Mouse (Mus musculus) left cerebral cortex, postnatal 10 days (tissue): ENCODE measurements at regions not wholly inside any gene's neighbourhood (a gene's known extent, or its start where the extent isn't known, plus 50 kb on each side); places are given as distances from the start of the nearest gene placed in this dataset.
"Not testable (repeated sequence)": the region's sequence is repeated elsewhere in the genome, so short reads cannot be mapped to it uniquely, and the experiment has no call there.

Source experiments
- DNase-seq, 2 experiments: peaks; one replicate each; pipeline ENCODE4 v3.0.0; 2021 to 2022; ENCODE audit warnings: low spot score in 2 of 2, mixed read lengths in 1 of 2; ENCODE audit errors: extremely low spot score in 1 of 2
- intact Hi-C: fragments of 180-260 bp; cut with DNase I; formaldehyde crosslinking; loops from one replicate; pipeline ENCODE4 v1.15.1; 2025

DNA sequence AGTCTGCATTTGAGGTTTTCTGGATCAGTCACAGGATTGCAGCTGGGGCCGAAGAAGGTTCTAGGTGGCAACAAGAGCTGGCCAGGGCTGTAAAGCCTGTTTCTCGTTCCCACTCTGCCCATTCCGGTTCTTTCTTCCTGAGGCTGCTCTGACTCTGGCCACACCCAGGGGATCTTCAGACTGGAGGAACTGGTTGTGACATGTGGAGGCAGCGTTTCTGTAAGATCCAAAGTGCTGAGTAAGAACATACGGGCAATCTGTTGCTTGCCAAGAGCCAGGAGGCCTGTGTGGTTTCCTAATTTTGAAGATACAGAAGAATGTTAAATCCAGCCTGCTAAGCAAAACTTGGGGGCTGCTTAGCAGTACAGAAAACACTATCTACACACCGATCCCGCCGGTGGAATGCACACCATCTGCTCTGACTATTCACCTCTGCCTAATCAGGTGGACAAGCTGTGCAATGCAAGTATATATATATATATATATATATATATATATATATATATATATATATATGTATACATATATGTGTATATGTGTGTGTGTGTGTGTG lies 99.3 kb upstream of the Bmp2k start:
- intact Hi-C loops, result no loop called here
- no peak for DNase-seq

DNA sequence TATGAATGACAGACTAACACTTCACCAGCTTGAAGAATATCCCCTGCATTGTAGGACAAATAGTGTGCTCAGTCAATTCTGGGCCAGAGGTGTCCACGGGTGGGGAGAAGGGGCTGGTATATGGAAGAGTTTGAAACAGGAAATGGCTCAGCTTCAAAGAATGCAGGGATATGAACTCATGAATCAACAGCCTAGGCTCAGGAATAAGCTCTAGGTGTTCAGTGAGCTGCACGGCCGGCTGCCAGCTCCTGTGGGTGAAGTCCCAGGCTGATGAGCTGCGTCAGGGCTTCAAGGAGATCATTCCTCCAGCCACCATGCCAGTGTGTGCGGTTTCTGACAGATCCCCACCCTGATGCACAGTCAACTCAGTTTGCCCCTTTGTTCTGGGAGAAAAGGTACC lies 98.8 kb upstream of the Bmp2k start:
- intact Hi-C loops, result no loop called here
- DNase-seq, result no peak

DNA sequence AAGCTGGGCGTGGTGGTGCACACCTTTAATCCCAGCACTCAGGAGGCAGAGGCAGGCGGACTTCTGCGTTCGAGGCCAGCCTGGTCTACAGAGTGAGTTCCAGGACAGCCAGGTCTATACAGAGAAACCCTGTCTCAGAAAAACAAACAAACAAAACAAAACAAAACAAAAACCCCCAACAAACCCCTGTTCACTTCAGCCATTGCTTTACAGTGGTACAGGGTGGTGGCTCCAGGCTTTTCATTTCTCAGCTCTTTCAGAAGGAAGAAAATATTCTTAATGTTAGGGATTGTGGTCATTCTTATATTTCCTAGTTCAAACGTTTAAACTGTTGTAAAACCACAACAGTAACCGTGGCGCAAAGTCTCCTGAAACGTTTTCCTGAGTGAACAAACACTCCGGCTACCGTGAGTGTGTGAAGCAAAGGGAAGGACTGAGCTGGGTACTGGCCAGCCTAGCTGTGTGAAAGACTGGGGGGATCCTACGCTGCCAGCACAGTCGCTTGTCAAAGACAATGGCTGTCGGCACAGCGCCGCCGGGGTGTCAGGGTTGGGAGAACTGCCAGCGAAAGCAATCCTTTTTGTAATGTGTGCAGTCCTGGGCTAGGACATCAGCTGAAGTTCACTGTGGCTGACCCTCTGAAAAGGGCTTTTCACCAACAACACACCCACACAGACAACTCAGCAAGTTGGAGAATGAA lies 91.8 kb upstream of the Bmp2k start:
- DNase-seq, result peak in 1 of 2 experiments; percentile 71
- intact Hi-C loops, result no loop called here

DNA sequence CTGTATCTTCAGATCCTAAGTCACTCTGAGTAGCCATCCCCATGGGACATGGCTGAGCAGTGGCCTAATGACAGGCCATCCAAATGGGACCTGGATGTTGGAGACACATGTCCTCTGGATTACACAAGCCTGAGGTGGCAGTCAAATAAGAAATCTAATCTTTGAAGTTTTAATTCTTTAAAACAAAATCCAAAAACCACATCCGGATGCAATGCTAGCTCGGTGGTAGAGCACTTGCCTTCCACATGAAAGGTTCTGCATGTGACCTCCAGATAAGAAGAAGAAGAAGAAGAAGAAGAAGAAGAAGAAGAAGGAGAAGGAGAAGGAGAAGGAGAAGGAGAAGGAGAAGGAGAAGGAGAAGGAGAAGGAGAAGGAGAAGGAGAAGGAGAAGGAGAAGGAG lies 89.1 kb upstream of the Bmp2k start:
- DNase-seq, intact Hi-C loops: not testable (repeated sequence)

DNA sequence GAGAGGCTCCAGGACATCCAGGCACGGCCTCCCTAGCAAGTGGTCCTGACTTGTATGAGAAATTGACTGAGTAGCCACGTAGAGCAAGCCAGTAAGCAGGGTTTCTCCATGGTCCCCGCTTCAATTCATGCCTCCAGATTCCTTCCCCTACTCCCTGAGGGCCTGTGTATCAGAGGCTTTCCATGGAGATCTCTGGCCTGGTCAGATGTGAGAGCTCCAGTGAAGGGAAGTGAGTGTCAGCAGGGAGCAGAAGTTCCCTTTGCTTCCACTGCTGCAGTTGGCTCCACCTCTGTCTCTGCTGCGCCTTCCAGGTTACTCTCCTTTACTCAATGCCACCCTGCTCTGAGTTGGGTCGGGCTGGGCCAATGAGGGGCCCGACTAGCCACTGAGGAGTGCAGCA lies 88.3 kb upstream of the Bmp2k start:
- intact Hi-C loops, result no loop called here
- no peak for DNase-seq

DNA sequence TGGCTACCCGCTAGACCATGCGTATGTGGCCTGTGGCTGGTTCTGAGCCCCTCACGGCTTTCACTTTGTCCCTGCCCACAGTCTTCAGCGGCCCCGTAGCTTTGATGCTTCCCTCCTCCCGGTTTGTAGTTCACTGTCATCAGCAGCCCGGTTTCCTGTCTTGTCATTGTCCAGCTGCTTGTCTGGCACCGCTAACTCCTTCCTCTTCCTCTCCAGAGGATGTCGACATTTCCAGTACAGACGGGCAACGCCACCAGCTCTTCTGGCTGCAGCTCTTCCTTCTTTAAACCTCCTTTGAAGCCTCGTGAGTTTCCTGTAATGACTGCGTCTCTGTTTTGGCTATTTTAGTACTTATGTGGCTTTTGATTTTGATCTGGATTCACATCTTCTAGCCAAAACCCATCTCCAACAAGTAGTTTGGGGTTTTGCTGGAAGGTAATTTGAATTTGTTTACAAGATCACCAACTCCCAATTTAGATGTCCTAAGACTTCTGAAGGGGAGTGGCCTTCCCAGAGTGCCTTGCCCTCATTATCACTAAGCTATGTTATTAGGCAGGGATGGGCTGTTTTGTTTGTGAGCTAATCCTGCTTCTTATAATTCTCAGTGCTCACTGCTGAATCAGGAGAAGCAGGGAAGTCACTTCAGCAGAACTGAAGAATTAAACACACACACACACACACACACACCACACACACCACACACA lies 85.8 kb upstream of the Bmp2k start:
- peak in 1 of 2 experiments; percentile 75 for DNase-seq
- intact Hi-C loops, result no loop called here

DNA sequence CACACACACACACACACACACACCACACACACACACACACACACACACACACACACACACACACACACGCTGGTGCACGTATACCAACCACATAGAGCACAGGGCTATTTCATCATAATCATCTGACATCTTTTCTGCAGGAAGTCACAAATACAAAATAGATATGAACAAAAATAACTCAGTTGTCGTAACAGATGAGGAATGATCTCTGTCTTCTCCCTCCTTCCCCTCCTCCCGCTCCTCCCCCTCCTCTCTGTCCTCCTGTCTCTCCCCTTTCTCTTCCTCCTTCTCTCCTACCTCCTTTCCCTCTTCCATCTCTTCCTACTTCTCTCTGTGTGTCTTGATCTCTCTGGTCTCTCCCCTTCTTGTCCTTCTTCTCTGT lies 85.2 kb upstream of the Bmp2k start:
- intact Hi-C loops, result no loop called here
- DNase-seq, result no peak

DNA sequence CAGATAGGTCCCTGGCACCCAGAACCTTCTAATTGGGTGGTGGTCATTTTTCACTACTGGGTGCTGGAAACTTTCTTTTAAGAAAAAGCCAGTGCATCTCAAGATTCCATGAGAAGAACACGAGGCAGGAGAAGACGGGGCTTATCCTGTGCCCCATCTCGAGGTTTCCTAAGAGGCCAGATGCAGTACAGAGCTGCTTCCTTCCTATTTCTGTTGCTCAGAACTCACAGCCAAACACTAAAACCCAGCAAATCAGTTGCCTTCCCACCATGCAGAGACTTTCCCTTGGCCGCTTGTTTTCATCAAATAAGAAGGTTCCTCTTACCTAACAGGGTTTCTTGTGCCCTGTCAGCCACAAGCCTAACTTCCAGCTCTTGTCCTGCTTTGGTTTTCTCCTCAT lies 84.7 kb upstream of the Bmp2k start:
- DNase-seq, result no peak
- intact Hi-C loops, result no loop called here

DNA sequence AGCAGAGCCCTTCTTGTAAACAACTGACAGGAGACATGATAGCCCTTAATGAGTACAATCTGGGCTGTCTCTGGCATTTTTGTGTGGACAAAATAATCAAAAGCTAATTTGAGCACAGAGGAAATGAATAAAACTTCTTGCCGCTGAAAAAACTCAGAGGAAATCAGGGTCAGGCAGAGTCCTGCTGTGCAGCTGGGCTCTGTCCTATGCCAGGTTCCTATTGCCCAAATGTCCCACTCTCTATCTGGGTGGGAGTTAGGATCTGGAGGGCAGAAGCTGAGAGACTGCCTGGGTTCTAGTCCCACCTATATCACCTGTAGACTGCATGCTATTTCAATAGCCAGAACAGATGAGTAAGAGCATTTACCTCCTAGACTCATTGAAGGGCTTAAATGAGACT lies 83.8 kb upstream of the Bmp2k start:
- intact Hi-C loops, result no loop called here

DNA sequence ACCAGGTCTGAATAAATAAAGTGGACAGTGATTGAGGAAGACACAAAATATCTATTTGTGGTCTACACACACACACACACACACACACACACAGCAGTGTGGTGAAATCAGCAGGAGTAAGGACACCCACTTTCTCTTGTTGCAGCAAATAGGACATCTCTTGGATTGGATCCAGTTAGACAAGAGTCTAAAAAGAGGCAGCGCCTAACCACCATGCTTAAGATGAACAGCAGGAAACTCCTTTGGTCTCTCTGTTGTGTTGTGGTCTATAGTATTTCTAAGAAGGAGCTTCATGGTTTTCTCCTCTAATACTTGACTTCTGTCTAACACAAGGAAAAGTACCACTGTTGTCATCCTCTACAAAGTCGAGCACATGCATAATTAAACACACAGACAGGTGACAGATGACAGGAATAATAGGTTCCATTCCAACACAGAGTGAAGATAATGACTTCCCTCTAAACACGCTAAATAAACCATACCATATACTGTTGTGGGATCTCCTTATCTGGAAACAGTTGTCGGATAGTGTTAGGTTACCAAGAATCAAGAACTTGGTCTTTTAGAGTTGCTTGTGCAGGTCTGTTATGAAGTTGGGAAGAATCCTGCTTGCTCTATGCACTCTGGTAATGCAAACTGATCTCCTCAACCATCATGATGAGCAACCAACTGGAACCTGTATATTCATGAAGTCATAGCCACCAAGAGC lies 82.6 kb upstream of the Bmp2k start:
- no peak for DNase-seq
- intact Hi-C loops, result no loop called here

More for the DNA sequence above, 83.8 kb upstream of the Bmp2k start:
- no peak for DNase-seq

DNA sequence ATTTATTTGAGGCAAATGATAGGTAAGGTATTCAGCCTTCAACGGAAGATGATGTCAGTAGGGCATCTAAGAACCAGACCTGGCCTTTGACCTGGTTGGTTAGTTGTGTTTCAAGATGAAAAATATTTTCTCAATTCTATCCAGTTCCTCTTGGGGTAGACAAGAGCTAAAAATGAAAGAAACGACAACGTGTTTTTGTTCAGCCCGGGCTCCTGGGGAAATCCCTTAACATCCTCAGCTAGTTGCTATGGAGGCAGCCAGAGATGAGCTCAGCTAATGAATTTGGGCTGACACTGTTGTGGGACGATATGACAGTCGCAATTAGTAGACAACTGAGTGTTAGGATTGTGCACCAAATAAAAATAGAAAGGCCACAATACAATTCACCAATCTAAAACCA lies 80.6 kb upstream of the Bmp2k start:
- intact Hi-C loops, result no loop called here
- no peak for DNase-seq

DNA sequence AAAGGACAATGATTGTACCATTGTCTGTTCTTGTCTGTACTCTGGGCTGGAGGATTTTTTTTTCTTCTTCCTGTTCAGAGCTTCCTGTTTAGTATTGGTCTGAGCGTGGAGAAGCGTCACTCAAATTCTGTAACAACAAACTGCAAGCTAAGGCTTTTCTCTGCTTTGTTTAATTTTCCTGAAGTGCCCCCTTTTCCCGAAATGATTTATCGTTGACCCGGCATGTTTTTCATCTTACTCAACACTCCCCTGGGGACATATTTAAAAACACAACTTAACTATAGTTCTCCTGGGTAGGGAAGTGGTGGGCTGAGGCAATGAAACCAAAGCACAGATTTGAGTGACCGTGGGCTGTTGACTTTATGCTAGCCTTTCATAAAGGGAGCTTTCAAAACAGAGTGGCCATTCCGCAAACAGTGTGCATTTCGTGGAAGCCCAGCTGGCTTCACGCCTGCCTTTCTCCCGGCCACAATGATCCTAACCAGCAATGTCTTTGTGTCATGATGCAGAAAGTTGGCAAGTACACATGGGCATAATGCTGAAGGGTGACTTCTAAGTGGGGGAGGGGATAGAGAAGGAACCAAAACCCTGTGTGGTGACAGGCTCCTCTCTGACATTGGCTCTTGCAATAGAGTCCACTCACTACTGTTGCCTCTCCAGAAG lies 79.8 kb upstream of the Bmp2k start:
- peak in 1 of 2 experiments; percentile 37 for DNase-seq
- intact Hi-C loops, result no loop called here

DNA sequence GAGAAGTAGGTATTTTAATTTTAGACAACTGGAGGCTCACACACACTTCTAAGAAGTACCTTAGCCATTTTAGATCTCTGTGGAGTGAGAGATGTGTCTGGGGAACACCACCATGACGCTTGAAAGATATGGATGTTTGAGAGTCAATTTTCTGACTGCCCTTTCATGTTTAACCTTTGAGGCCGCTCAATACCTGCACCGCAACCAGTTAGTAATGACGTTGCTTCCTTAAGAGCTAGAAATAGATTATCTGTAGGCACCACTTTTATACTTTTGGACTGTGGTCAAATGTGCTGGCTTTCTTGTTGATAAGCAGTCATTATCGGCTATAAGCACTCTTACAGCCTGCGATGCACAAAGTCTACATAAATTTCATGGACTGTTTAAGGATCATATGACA lies 78.3 kb upstream of the Bmp2k start:
- intact Hi-C loops, result no loop called here
- DNase-seq, result no peak

DNA sequence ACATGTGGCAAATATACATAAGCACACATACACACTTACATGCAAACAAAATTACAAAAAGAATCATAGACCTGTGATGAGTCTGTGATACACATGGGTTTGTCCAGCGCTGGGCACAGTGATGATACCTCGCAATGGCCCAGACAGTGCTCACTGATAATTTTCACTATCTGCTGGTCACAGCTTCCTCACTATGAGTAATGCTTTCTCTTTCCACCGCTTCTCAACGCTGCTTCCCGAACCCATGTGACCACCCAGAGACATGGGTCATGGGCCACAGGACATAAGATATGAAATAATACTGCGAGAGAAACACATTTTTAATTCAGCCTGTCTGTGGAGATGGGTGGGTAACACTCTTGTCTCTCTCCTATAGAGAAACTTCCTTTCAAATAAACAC lies 76.5 kb upstream of the Bmp2k start:
- intact Hi-C loops, result no loop called here
- no peak for DNase-seq

DNA sequence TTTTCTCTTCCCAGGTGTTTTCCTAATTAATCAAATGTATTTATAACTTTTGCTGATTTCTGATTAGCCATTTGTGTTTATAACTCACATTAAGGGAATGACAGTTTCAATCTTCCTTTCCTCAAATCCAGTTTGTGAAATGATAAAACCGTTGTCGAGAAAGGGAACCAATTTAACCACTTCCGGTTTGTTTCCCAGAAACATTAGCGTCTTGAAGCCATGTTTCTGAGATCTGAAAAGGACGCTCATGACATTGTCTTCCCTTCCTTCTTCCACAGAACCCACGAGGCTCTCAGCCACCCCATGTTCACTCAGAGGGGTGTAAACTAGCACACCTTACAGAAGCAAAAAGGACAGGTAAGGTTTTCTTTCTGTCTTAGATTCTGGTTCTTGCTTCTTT lies 76.0 kb upstream of the Bmp2k start:
- intact Hi-C loops, result no loop called here
- no peak for DNase-seq

DNA sequence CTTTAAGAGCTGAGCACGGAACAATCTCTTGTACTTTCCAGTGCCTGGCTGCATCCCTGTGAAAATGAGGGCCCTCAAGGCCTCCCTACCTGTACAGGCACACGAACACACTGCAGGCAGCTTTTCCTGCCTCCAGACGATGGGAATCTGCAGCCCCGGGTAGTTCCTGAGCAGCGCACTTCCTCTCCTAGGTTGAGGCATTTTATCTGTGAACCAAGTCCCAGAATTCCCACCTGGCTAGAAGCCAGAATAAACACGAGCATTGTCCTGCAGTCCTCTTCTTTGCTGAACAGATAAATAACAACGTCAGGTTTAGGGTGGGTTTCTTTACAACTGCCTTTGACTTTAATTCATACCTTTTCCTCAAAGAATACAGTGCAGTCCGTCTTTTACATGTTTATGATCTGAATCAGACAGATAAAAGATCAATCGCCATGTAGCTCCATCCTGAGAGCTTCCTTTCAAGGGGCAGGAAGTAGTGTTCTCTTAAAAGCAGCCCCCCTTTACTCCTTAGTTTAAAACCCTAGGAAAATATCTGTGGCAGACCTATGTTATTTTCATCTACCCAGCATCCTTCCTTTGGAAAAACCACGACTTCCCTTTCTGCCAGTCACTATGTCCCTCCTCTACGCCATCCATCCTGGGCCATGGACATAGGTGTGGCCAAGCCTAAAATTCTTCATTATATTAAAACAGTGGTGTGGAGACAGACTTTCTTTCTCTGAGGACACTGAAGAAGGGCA lies 75.3 kb upstream of the Bmp2k start:
- intact Hi-C loops, result no loop called here
- DNase-seq, result peak in 1 of 2 experiments; percentile 74

DNA sequence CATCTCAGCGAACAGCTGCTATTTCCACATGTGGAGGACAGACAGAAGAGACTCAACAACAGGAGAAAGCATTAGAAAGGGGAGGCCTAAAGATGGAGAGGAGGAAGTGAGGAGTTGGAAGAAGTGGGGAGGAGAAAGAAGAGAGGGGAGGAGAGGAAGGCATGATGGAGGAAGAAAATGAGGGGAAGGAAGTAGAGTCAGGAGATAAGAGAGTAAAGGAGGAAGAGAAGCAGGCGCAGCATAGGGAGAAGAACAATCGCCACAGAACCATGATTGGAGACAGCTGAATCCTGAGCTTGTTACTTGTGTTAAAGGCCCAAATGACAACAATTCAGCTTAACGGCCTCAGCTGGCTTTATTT lies 74.8 kb upstream of the Bmp2k start:
- intact Hi-C loops, result no loop called here
- DNase-seq, result no peak

DNA sequence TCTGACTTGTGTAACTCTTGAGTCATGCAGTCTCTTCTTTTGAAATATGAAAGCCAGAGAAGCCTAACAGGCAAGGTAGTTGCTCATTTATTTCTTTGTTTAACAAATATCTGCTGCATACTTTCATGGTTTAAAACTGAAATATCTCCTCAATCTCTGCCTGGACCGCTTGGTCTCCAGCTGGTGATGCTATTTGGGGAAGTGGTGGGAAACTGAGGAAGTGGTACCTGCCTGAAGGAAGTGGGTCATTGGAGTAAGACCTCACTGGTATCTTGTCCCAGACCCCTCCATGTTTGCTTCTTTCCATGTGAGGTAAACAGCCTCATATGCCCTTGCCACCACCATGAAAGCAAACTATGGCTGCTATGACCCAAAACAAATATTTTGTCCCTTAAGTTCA lies 74.0 kb upstream of the Bmp2k start:
- intact Hi-C loops, result no loop called here
- DNase-seq, result no peak
